8 mouse cellular contexts compared by ENCODE assay signal in genomic region chr12:113014561-113015556, GRCm38 (mm10). TPM values are rescaled to one million over a fixed set of nuclear protein-coding genes. Genes with fewer than 3 reads are reported as not detected.
DNase-seq lines count a peak whose midpoint lies in the region; ATAC-seq and TF ChIP-seq lines count a peak whose summit lies in the region.

No protein-coding gene starts in this region.

- H3K9ac ChIP-seq in embryonic facial prominence, embryonic 13.5 days, result peak overlapping the region; percentile 91
- H3K9ac ChIP-seq in heart, embryonic 15.5 days, result peak overlapping the region; percentile 97

- H3K27ac ChIP-seq in embryonic facial prominence, embryonic 13.5 days, result no peak overlapping the region
- peak overlapping the region; percentile 83 for H3K27ac ChIP-seq in heart, embryonic 15.5 days

- WGBS in embryonic facial prominence, embryonic 13.5 days, result 1% methylated on average over 63 of the region's 64 CpGs
- WGBS in heart, embryonic 15.5 days, result under 1% methylated on average over 62 of the region's 64 CpGs

- DNase-seq in adrenal gland, postnatal 25 days, result peak; percentile 35
- DNase-seq in kidney, postnatal 10 days, result peak; percentile 68
- peak; percentile 33 for DNase-seq in lung, postnatal 14 days
- peak; percentile 43 for DNase-seq in retina, embryonic 14.5 days (ENCODE audit: low spot score)
- peak; percentile 67 for DNase-seq in thymus, postnatal 4 days

- 0 out of 2 replicates have a peak, but pooled peaks have one; percentile 7 for ATAC-seq in embryonic facial prominence, embryonic 13.5 days (ENCODE audit: insufficient number of reproducible peaks, insufficient read depth, low FRiP score, low TSS enrichment, low read depth)
- peak; percentile 36 for ATAC-seq in heart, embryonic 15.5 days (replicated peaks; ENCODE audit: insufficient number of reproducible peaks, insufficient read depth, low FRiP score, low read depth)

- peaks cover 15% of the 10 kb centered on the region for H3K27me3 ChIP-seq in E14TG2a.4 (ENCODE audit: insufficient read depth, low read length)
- H3K27me3 ChIP-seq in embryonic facial prominence, embryonic 13.5 days, result no peaks in the 10 kb centered on the region
- no peaks in the 10 kb centered on the region for H3K27me3 ChIP-seq in heart, embryonic 15.5 days

- H3K9me3 ChIP-seq in E14TG2a.4 (ENCODE audit: low read length), result no peaks in the 10 kb centered on the region
- no peaks in the 10 kb centered on the region for H3K9me3 ChIP-seq in embryonic facial prominence, embryonic 13.5 days
- H3K9me3 ChIP-seq in heart, embryonic 15.5 days (replicated peaks), result no peaks in the 10 kb centered on the region

- TF ChIP-seq CTCF in E14TG2a.4 (conservative IDR thresholded peaks at IDR 0.05; ENCODE audit: low read length), result no peak

- H3K4me2 ChIP-seq in embryonic facial prominence, embryonic 13.5 days, result peak overlapping the region; percentile 89
- peak overlapping the region; percentile 97 for H3K4me2 ChIP-seq in heart, embryonic 15.5 days

- H3K4me1 ChIP-seq in E14TG2a.4 (replicated peaks; ENCODE audit: low read depth, low read length), result peaks cover 36% of the 10 kb centered on the region
- peaks cover 32% of the 10 kb centered on the region for H3K4me1 ChIP-seq in embryonic facial prominence, embryonic 13.5 days
- H3K4me1 ChIP-seq in heart, embryonic 15.5 days (replicated peaks), result peaks cover 45% of the 10 kb centered on the region

- peak overlapping the region; percentile 88 for H3K4me3 ChIP-seq in E14TG2a.4 (replicated peaks; ENCODE audit: low read length)
- peak overlapping the region; percentile 95 for H3K4me3 ChIP-seq in embryonic facial prominence, embryonic 13.5 days
- H3K4me3 ChIP-seq in heart, embryonic 15.5 days, result peak overlapping the region; percentile 95

- H3K36me3 ChIP-seq in E14TG2a.4 (ENCODE audit: insufficient read depth, low read length), result peaks cover 9% of the 10 kb centered on the region; the same call in 1 of the 2 replicates
- H3K36me3 ChIP-seq in embryonic facial prominence, embryonic 13.5 days, result no peaks in the 10 kb centered on the region
- H3K36me3 ChIP-seq in heart, embryonic 15.5 days, result no peaks in the 10 kb centered on the region

RNA-seq across cellular contexts. Expression of gene Pacs2, which starts 0.6 kb away (rescaled TPM):
- total RNA-seq in adrenal gland, postnatal 25 days (2021), result 45.6 and 55.5 TPM in 2 replicates
- polyA plus RNA-seq in embryonic facial prominence, embryonic 13.5 days (2015; fragmentation: Nextera tagmentation; extraction: Ambion mirVana), result 13.3 and 14.2 TPM in 2 replicates
- 6.9 and 9.0 TPM in 2 replicates for polyA plus RNA-seq in heart, embryonic 15.5 days (2015; fragmentation: Nextera tagmentation; extraction: Ambion mirVana)

RNA-seq across cellular contexts. Expression of gene Brf1, which starts 14.4 kb away (rescaled TPM):
- total RNA-seq in adrenal gland, postnatal 25 days (2021), result 65.9 and 68.8 TPM in 2 replicates
- polyA plus RNA-seq in embryonic facial prominence, embryonic 13.5 days (2015; fragmentation: Nextera tagmentation; extraction: Ambion mirVana), result 74.9 and 80.1 TPM in 2 replicates
- polyA plus RNA-seq in heart, embryonic 15.5 days (2015; fragmentation: Nextera tagmentation; extraction: Ambion mirVana), result 30.2 and 47.2 TPM in 2 replicates

RNA-seq across cellular contexts. Expression of gene Btbd6, which starts 38.6 kb away (rescaled TPM):
- total RNA-seq in adrenal gland, postnatal 25 days (2021), result 21.7 and 26.8 TPM in 2 replicates
- 29.3 and 29.5 TPM in 2 replicates for polyA plus RNA-seq in embryonic facial prominence, embryonic 13.5 days (2015; fragmentation: Nextera tagmentation; extraction: Ambion mirVana)
- polyA plus RNA-seq in heart, embryonic 15.5 days (2015; fragmentation: Nextera tagmentation; extraction: Ambion mirVana), result 19.4 and 23.5 TPM in 2 replicates

RNA-seq across cellular contexts. Expression of gene Tex22, which starts 59.4 kb away (rescaled TPM):
- 0.67 TPM in 1 of 2 replicates, not detected in the other for total RNA-seq in adrenal gland, postnatal 25 days (2021)
- not detected in 2 replicates for polyA plus RNA-seq in embryonic facial prominence, embryonic 13.5 days (2015; fragmentation: Nextera tagmentation; extraction: Ambion mirVana)
- polyA plus RNA-seq in heart, embryonic 15.5 days (2015; fragmentation: Nextera tagmentation; extraction: Ambion mirVana), result not detected in 2 replicates
